Mouse (Mus musculus): ENCODE measurements at regions not wholly inside any gene's neighbourhood (a gene's known extent, or its start where the extent isn't known, plus 50 kb on each side); places are given as distances from the start of the nearest gene placed in this dataset.
"Not testable (repeated sequence)": the region's sequence is repeated elsewhere in the genome, so short reads cannot be mapped to it uniquely, and the experiment has no call there.

DNA sequence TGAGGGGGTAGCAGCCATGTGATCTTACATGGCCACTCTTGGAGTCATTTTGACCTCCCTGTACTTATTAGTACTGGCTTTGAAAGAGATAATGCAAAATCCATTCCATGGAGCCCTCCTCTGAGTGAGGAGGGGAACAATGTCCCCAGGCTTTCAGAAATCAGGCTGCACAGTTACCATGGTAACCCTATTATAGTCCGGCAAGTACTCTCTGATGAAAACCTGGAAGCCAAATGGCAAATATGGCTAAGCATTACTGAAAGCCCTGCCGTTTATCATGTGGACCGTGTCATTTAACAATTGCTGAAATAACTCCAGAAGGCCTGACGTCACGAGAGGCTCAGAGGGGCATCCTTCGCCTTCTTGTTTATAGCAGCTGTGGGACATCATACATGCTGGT, 82.5 kb upstream of the Xcl1 start:
- no peak for DNase-seq (ENCODE audit: low spot score)

DNA sequence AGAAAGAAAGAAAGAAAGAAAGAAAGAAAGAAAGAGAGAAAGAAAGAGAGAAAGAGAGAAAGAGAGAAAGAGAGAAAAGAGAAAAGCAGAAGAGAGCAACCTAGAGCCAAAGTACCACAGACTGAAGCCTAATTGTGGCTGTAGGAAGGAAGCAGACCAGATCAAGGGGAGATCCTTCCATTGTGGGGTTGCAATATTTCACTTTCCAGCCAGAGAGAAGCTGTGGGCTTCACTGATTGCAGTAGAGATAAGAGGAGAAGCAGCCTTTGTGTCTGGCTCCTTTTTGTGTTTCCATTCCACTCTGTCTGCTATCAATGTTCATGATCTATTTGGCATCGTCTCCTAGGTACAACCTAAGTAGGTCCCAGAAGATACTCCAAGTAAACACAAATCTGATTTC, 79.0 kb upstream of the Xcl1 start:
- no peak for DNase-seq (ENCODE audit: low spot score)

DNA sequence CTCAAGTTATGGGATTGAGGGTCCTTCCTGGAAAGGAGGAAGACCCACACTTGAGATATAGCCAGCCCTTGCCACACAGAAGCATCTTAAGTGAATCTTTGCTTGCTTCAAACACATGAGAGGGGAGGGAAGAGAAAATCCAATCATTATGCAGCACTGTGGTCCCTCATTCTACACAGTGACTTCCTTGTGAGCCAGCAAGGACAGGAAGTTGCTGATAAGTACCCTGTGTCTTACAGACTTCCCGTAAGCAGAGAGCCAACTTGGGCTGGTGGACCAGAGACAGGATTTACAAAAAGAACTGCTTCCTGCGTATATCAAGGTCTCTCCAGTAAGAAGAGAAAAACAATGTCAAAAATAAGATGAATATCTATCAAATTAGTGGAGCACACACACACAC, 78.1 kb upstream of the Xcl1 start:
- no peak for DNase-seq (ENCODE audit: low spot score)

DNA sequence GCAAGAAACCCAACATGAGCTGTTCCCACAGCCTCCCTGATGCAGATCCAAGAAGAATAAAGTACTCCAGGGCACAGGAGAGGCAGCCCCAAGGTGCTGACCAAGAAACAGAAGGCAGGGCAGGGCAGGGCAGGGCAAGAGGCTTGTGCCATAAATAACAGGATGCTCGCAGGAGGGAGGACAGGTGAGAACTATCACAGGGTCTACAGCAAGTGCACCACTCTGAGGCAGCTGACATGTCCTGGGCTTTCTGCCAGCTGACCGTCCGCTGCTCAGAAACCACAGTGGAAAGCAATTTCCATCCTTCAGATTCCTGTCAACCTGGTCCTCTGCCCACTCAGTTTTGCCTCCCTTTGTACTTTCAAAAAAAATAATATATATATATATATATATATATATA, 77.0 kb upstream of the Xcl1 start:
- no peak for DNase-seq (ENCODE audit: low spot score)

DNA sequence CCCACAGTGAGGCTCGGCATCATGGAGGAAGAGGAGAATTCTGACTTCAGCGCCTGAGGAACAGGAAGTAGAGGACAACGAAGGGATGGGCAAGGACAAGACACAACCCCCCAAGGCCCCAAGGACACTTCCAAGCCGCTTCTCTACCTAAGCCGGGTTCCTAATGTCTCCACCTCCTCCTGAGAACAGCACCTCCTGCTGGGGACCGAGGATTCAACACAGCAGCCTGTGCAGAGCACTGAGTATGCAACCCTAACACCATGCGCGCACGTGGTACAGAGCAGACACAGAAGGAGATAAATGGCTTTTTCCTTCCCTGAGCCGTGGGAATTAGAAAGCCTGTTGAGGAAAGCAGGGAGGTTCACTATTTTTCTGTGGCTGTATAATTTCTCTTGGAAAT, 64.2 kb upstream of the Xcl1 start:
- no peak for DNase-seq (ENCODE audit: low spot score)

DNA sequence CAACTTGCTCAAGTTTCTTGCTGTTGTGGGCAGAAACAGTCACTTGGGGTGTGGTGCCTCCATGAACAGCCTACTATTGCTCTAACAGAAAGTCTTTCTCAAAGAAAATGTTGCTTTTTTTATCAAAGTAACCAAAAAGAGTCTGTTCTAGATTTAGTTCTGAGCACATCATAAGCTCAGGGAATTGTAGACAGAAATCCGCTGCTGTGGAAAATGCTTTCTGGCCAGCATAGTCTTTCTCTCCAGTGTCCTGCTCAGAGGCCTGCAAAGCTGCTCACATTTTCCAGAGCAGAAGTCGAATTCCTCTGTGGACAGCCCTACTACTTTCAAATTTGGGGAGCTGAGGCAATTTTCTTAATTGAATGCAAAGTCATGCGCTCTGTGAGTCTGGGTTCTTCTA, 63.3 kb upstream of the Xcl1 start:
- DNase-seq (ENCODE audit: low spot score), result no peak

DNA sequence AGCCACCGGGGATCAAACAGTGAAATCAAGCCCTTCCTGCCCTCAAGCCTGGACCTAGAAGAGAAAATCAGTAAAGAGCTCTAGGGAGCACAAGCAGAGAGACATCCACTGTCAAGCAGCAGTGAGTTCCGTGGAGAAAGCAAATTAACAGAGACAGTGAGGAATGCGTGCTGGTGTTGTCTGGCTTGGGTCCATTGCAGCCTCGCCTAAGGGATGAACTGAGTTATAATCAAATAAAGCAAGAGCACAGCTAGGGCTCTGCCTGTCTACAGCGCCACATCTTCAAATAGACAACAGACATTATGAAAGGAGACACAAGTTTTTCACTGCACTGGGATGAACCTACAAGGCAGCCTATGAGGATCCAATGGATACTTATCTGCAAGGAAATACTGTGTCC, 62.3 kb upstream of the Xcl1 start:
- DNase-seq (ENCODE audit: low spot score), result no peak

DNA sequence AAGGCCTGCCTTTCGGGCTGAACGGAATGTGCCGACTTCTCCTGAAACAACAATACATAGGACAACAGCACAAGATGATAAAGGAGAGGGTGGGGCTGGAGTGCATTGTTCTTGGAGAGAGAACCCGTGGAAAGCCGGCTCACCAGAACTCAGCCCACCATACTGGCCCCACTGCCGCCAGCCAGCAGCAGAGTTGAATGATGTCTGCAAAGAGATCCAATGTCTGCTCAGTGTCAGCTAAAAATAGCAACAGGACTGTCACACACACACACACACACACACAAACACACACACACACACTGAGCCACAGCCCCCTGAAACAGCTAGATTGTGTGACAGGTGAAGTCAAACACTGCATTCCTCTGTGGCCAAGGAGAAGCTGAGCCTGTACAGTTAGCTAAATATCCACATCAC, 58.9 kb upstream of the Xcl1 start:
- no peak for DNase-seq (ENCODE audit: low spot score)

DNA sequence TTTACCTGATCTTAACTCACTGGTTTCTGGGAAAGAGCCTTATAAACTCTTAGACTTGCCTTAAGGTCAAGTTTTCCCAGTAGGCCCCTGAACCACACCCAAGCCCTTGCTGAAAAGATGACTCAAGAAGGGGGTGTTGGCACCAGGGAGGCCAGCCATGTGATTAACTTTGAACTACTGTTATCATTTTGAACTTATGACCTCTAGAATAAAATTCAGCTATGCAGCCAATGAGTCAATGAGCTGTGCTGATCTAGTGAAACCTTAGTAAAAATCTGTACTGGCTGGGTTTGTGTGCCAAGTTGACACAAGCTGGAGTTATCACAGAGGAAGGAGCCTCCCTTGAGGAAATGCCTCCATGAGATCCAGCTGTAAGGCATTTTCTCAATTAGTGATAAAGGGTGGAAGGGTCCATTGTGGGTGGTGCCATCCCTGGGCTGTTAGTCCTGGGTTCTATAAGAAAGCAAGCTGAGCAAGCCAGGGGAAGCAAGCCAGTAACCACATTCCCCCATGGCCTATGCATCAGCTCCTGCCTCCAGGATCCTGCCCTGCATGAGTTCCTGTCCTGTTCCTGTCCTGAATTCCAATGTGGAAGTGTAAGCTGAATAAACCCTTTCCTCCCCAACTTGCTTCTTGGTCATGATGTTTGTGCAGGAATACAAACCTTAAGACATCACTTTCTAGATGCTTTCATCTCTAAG, 58.0 kb upstream of the Xcl1 start:
- not testable (repeated sequence) for DNase-seq (ENCODE audit: low spot score)

DNA sequence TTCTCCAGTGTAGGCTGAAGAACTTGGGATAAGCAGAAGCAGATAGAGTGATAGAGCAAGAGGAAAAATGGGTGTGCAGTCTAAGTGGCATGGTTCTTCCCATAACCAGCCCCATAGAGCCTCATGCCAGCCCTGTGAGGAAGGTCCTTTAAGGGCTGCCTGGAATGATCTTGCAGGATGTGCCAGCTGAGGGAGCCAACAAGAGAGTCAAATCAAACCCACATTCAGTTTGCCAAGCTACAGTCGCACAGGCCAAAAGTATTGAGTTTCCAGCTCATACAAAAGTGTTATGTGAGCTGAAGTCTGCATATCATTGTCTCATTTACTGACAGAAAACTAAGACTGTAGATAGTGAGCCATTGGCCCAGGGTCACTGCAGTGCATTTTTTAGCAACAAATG, 53.7 kb upstream of the Xcl1 start:
- DNase-seq (ENCODE audit: low spot score), result no peak

DNA sequence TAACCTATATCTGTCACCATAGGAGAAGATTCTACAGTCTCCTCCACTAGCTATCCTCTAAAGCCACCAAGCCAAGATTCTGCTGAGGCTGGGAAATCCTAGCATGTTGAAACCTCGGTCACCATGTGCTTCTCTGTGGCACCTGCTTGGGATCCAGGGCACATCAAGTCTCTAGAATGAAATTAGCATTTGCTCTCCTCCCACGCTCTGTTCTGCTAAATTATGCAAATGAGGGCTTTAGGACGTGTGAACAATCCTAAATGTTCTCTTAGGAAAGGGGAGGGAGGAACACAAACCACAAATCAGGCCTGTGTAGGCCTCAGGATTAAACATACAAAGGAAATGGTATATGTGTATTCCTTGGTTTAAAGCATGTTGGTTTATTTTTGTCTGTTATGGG, 52.9 kb upstream of the Xcl1 start:
- DNase-seq (ENCODE audit: low spot score), result peak; percentile 65

DNA sequence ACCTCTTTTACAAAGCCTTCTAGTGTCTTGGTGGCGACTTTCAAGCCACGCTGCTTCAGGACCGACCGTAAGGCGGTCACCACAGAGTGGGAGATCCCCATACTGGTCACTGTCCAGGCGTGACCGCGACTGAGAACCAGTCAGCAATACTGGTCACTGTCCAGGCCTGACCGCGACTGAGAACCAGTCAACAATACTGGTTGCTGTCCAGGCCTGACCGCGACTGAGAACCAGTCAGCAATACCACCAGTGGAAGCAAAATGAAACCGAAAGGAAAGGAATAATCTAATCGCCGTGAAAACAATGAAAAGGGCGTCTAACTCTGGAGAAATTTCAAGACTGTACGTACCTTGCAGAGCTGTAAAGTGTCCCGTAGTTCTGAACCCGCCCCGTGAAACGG, 50.2 kb upstream of the Xcl1 start:
- DNase-seq (ENCODE audit: low spot score), result not testable (repeated sequence)

Data from layer of hippocampus, adult 11-12 months (tissue).